Mouse (Mus musculus) hindbrain, embryonic 15.5 days (tissue): ENCODE measurements around the gene Tardbp. TPM values are rescaled to one million over a fixed set of nuclear protein-coding genes. Genes with fewer than 3 reads are reported as not detected.

Source experiments
- ATAC-seq: fragments of 200-750 bp; cut with Nextera tagmentation; 2 replicates; pipeline ENCODE4 v1.8.0; 2017; ENCODE audit warnings: low read depth, moderate number of reproducible peaks, moderate TSS enrichment; ENCODE audit not compliant: low FRiP score
- H3K27ac ChIP-seq: fragments of 300-500 bp; sonication (generic); replicated peaks from 2 replicates; pipeline ENCODE4 v1.5.1; 2015; ENCODE audit warnings: mild to moderate bottlenecking, inconsistent platforms
- H3K27me3 ChIP-seq: fragments of 300-500 bp; sonication (generic); 2 replicates; pipeline ENCODE4 v1.6.1; 2015; ENCODE audit warnings: control low read depth, inconsistent platforms
- H3K36me3 ChIP-seq: fragments of 300-500 bp; sonication (generic); 2 replicates; pipeline ENCODE4 v1.6.1; 2015; ENCODE audit warnings: control low read depth, inconsistent platforms
- H3K4me1 ChIP-seq: fragments of 300-500 bp; sonication (generic); replicated peaks from 2 replicates; pipeline ENCODE4 v1.6.1; 2015; ENCODE audit warnings: control low read depth, inconsistent platforms
- H3K4me2 ChIP-seq: fragments of 300-500 bp; sonication (generic); 2 replicates; pipeline ENCODE4 v1.6.1; 2015; ENCODE audit warnings: moderate library complexity, mild to moderate bottlenecking, inconsistent platforms
- H3K4me3 ChIP-seq: fragments of 300-500 bp; sonication (generic); 2 replicates; pipeline ENCODE4 v1.5.1; 2015; ENCODE audit warnings: mild to moderate bottlenecking, inconsistent platforms
- H3K9ac ChIP-seq: fragments of 300-500 bp; sonication (generic); 2 replicates; pipeline ENCODE4 v1.6.1; 2015; ENCODE audit warnings: inconsistent platforms
- H3K9me3 ChIP-seq: fragments of 300-500 bp; sonication (generic); 2 replicates; pipeline ENCODE4 v1.6.1; 2016; ENCODE audit warnings: control low read depth, inconsistent platforms
- WGBS: fragments of 180-500 bp; shearing (Covaris S2); methylation state at CpG from one replicate; pipeline ENCODE4 v1.1.7; 2015; 5-methylcytosine and 5-hydroxymethylcytosine counted together
- polyA plus RNA-seq: library from polyadenylated mRNA; unstranded; fragments of >200 nt; fragmentation: Nextera tagmentation; extraction: Ambion mirVana; gene quantifications from 2 replicates; pipeline ENCODE4 v1.2.1, GENCODE M21; 2015

Tardbp gene
- polyA plus RNA-seq, 1 experiment from 2014 or later, result 167 TPM

GRCm38 (mm10) chr4:148654701-148655398 is 28.0 kb upstream of the Tardbp start:
- no peaks in the 10 kb centered on the region for H3K36me3 ChIP-seq
- 87% methylated on average over 18 of the region's 18 CpGs for WGBS
- no peak for ATAC-seq
- H3K27me3 ChIP-seq, result no peaks in the 10 kb centered on the region
- H3K4me1 ChIP-seq, result peaks cover 12% of the 10 kb centered on the region
- no peaks in the 10 kb centered on the region for H3K9me3 ChIP-seq
- no peak overlapping the region for H3K9ac ChIP-seq
- H3K4me2 ChIP-seq, result no peak overlapping the region
- H3K4me3 ChIP-seq, result no peak overlapping the region
- H3K27ac ChIP-seq, result no peak overlapping the region

- WGBS, result 38% methylated on average over 9 of the region's 9 CpGs
- H3K4me1 ChIP-seq, result peaks cover 7% of the 10 kb centered on the region; the same call in 1 of the 2 replicates
- peak; percentile 65; the same call in 1 of the 2 replicates for ATAC-seq
- H3K4me3 ChIP-seq, result no peak overlapping the region
- H3K27ac ChIP-seq, result no peak overlapping the region
- no peaks in the 10 kb centered on the region for H3K9me3 ChIP-seq
- H3K9ac ChIP-seq, result no peak overlapping the region
- H3K36me3 ChIP-seq, result no peaks in the 10 kb centered on the region
- H3K27me3 ChIP-seq, result no peaks in the 10 kb centered on the region
- no peak overlapping the region for H3K4me2 ChIP-seq
Observed at GRCm38 (mm10) chr4:148651045-148651444, 24.2 kb upstream of the Tardbp start.

GRCm38 (mm10) chr4:148649309-148649708 is 22.5 kb upstream of the Tardbp start:
- WGBS, result 74% methylated on average over 3 of the region's 3 CpGs
- ATAC-seq, result no peak
- no peak overlapping the region for H3K9ac ChIP-seq

GRCm38 (mm10) chr4:148646616-148647015 is 19.8 kb upstream of the Tardbp start:
- H3K9ac ChIP-seq, result no peak overlapping the region
- H3K36me3 ChIP-seq, result no peaks in the 10 kb centered on the region
- no peak overlapping the region for H3K4me2 ChIP-seq
- no peaks in the 10 kb centered on the region for H3K27me3 ChIP-seq
- H3K4me1 ChIP-seq, result peaks cover 7% of the 10 kb centered on the region; the same call in 1 of the 2 replicates
- WGBS, result 65% methylated on average over 11 of the region's 11 CpGs
- ATAC-seq, result no peak
- no peaks in the 10 kb centered on the region for H3K9me3 ChIP-seq
- no peak overlapping the region for H3K4me3 ChIP-seq
- no peak overlapping the region for H3K27ac ChIP-seq

More at GRCm38 (mm10) chr4:148649309-148649708, 22.5 kb upstream of the Tardbp start:
- peaks cover 7% of the 10 kb centered on the region; the same call in 1 of the 2 replicates for H3K4me1 ChIP-seq
- no peaks in the 10 kb centered on the region for H3K9me3 ChIP-seq
- no peak overlapping the region for H3K27ac ChIP-seq
- H3K36me3 ChIP-seq, result no peaks in the 10 kb centered on the region
- H3K4me2 ChIP-seq, result no peak overlapping the region
- no peaks in the 10 kb centered on the region for H3K27me3 ChIP-seq
- H3K4me3 ChIP-seq, result no peak overlapping the region

GRCm38 (mm10) chr4:148644926-148645325 is 18.1 kb upstream of the Tardbp start:
- no peak overlapping the region for H3K9ac ChIP-seq
- no peak for ATAC-seq
- no peak overlapping the region for H3K4me2 ChIP-seq
- no peaks in the 10 kb centered on the region for H3K9me3 ChIP-seq
- no peak overlapping the region for H3K27ac ChIP-seq
- WGBS, result 92% methylated on average over 6 of the region's 6 CpGs
- H3K4me1 ChIP-seq, result no peaks in the 10 kb centered on the region
- no peak overlapping the region for H3K4me3 ChIP-seq
- no peaks in the 10 kb centered on the region for H3K27me3 ChIP-seq
- no peaks in the 10 kb centered on the region for H3K36me3 ChIP-seq

- Histone ChIP-seq H3K36me3 (no peaks in the 10 kb centered on the region), H3K27me3 (no peaks in the 10 kb centered on the region), H3K27ac (no peak overlapping the region), H3K4me1 (no peaks in the 10 kb centered on the region), H3K9me3 (no peaks in the 10 kb centered on the region), H3K4me2 (peak overlapping the region; percentile 36), H3K9ac (no peak overlapping the region), H3K4me3 (no peak overlapping the region)
- ATAC-seq, result no peak
- 5% methylated on average over 9 of the region's 9 CpGs for WGBS
Observed at GRCm38 (mm10) chr4:148644157-148644511, 17.3 kb upstream of the Tardbp start.

- Histone ChIP-seq H3K9ac (no peak within 1 kb of the TSS), H3K9me3 (no peaks in the 10 kb centered on the region), H3K4me2 (peak within 1 kb of the TSS; percentile 36), H3K36me3 (no peaks in the 10 kb centered on the region), H3K27ac (no peak within 1 kb of the TSS), H3K27me3 (no peaks in the 10 kb centered on the region), H3K4me1 (no peaks in the 10 kb centered on the region), H3K4me3 (no peak within 1 kb of the TSS)
- WGBS, result 64% methylated on average over 15 of the region's 15 CpGs
- ATAC-seq, result no peak
Observed at GRCm38 (mm10) chr4:148643291-148644156, 16.7 kb upstream of the Tardbp start, which contains the start of gene Gm572. Gene Gm572 (plus strand): TSS chr4:148643317.

GRCm38 (mm10) chr4:148641121-148641520 is 14.3 kb upstream of the Tardbp start:
- WGBS, result 82% methylated on average over 5 of the region's 5 CpGs

GRCm38 (mm10) chr4:148639455-148639854 is 12.6 kb upstream of the Tardbp start:
- Histone ChIP-seq H3K27me3 (no peaks in the 10 kb centered on the region), H3K9ac (no peak overlapping the region), H3K4me2 (no peak overlapping the region), H3K36me3 (no peaks in the 10 kb centered on the region), H3K27ac (no peak overlapping the region), H3K4me3 (no peak overlapping the region), H3K9me3 (no peaks in the 10 kb centered on the region), H3K4me1 (no peaks in the 10 kb centered on the region)
- 83% methylated on average over 2 of the region's 2 CpGs for WGBS
- ATAC-seq, result no peak

More at GRCm38 (mm10) chr4:148641121-148641520, 14.3 kb upstream of the Tardbp start:
- H3K4me1 ChIP-seq, result no peaks in the 10 kb centered on the region
- H3K4me3 ChIP-seq, result no peak overlapping the region
- no peaks in the 10 kb centered on the region for H3K9me3 ChIP-seq
- no peaks in the 10 kb centered on the region for H3K36me3 ChIP-seq
- ATAC-seq, result no peak
- no peak overlapping the region for H3K4me2 ChIP-seq
- no peak overlapping the region for H3K27ac ChIP-seq
- H3K27me3 ChIP-seq, result no peaks in the 10 kb centered on the region
- no peak overlapping the region for H3K9ac ChIP-seq

- no peak overlapping the region for H3K27ac ChIP-seq
- no peaks in the 10 kb centered on the region for H3K9me3 ChIP-seq
- no peak for ATAC-seq
- H3K4me3 ChIP-seq, result no peak overlapping the region
- 68% methylated on average over 9 of the region's 9 CpGs for WGBS
- no peaks in the 10 kb centered on the region for H3K4me1 ChIP-seq
- no peak overlapping the region for H3K4me2 ChIP-seq
- H3K9ac ChIP-seq, result no peak overlapping the region
- H3K36me3 ChIP-seq, result no peaks in the 10 kb centered on the region
- H3K27me3 ChIP-seq, result no peaks in the 10 kb centered on the region
Observed at GRCm38 (mm10) chr4:148638302-148638701, 11.5 kb upstream of the Tardbp start.

GRCm38 (mm10) chr4:148635309-148635708 is 8.5 kb upstream of the Tardbp start:
- WGBS, result 87% methylated on average over 2 of the region's 2 CpGs
- no peak for ATAC-seq
- Histone ChIP-seq H3K27me3 (no peaks in the 10 kb centered on the region), H3K27ac (no peak overlapping the region), H3K4me1 (no peaks in the 10 kb centered on the region), H3K9me3 (no peaks in the 10 kb centered on the region), H3K4me2 (no peak overlapping the region), H3K9ac (no peak overlapping the region), H3K36me3 (no peaks in the 10 kb centered on the region), H3K4me3 (no peak overlapping the region)

- H3K4me3 ChIP-seq, result no peak overlapping the region
- no peaks in the 10 kb centered on the region for H3K36me3 ChIP-seq
- H3K4me1 ChIP-seq, result no peaks in the 10 kb centered on the region
- ATAC-seq, result no peak
- H3K9me3 ChIP-seq, result no peaks in the 10 kb centered on the region
- H3K27ac ChIP-seq, result no peak overlapping the region
- WGBS, result 76% methylated on average over 2 of the region's 2 CpGs
- no peaks in the 10 kb centered on the region for H3K27me3 ChIP-seq
- H3K9ac ChIP-seq, result no peak overlapping the region
- H3K4me2 ChIP-seq, result no peak overlapping the region
Observed at GRCm38 (mm10) chr4:148633395-148634061, 6.7 kb upstream of the Tardbp start.
